Mouse (Mus musculus) neural tube, embryonic 11.5 days (tissue): ENCODE results near the gene Gm10097. TPM values are rescaled to one million over a fixed set of nuclear protein-coding genes. Genes with fewer than 3 reads are reported as not detected.

ENCODE experiments used
- ATAC-seq: fragments of 200-750 bp; cut with Nextera tagmentation; 2 replicates; pipeline ENCODE4 v1.8.0; 2017; ENCODE audit warnings: moderate number of reproducible peaks, mild to moderate bottlenecking, moderate TSS enrichment, moderate library complexity; ENCODE audit not compliant: insufficient read depth, low FRiP score, low TSS enrichment
- DNase-seq: peaks from one replicate; pipeline ENCODE4 v3.0.0-alpha.2; 2015; ENCODE audit warnings: low spot score
- H3K27ac ChIP-seq: fragments of 300-500 bp; sonication (generic); 2 replicates; pipeline ENCODE4 v1.5.1; 2014; ENCODE audit warnings: low read depth, mild to moderate bottlenecking, low read length
- H3K27me3 ChIP-seq: fragments of 300-500 bp; sonication (generic); 2 replicates; pipeline ENCODE4 v1.6.1; 2014; ENCODE audit warnings: mild to moderate bottlenecking, low read length, mixed read lengths; ENCODE audit not compliant: control insufficient read depth, insufficient read depth
- H3K36me3 ChIP-seq: fragments of 300-500 bp; sonication (generic); 2 replicates; pipeline ENCODE4 v1.6.1; 2014; ENCODE audit warnings: mild to moderate bottlenecking, low read length, moderate library complexity, mixed read lengths; ENCODE audit not compliant: control insufficient read depth, insufficient read depth
- H3K4me1 ChIP-seq: fragments of 300-500 bp; sonication (generic); 2 replicates; pipeline ENCODE4 v1.6.1; 2014; ENCODE audit warnings: low read length, mixed read lengths; ENCODE audit not compliant: control insufficient read depth, insufficient read depth
- H3K4me2 ChIP-seq: fragments of 300-500 bp; sonication (generic); 2 replicates; pipeline ENCODE4 v1.6.1; 2014; ENCODE audit warnings: low read depth, mild to moderate bottlenecking, moderate library complexity
- H3K4me3 ChIP-seq: fragments of 300-500 bp; sonication (generic); 2 replicates; pipeline ENCODE4 v1.5.1; 2014; ENCODE audit warnings: low read depth, low read length
- H3K9ac ChIP-seq: fragments of 300-500 bp; sonication (generic); 2 replicates; pipeline ENCODE4 v1.6.1; 2014; ENCODE audit warnings: mild to moderate bottlenecking, low read length
- H3K9me3 ChIP-seq: fragments of 300-500 bp; sonication (generic); 2 replicates; pipeline ENCODE4 v1.6.1; 2016; ENCODE audit warnings: low read length; ENCODE audit not compliant: control insufficient read depth
- WGBS: fragments of 180-500 bp; shearing (Covaris S2); extraction: QIAGEN DNeasy Blood & Tissue Kit; methylation state at CpG from one replicate; pipeline ENCODE4 v1.1.7; 2014; 5-methylcytosine and 5-hydroxymethylcytosine counted together
- polyA plus RNA-seq: library from polyadenylated mRNA; unstranded; fragments of >200 nt; fragmentation: Nextera tagmentation; extraction: Ambion mirVana; gene quantifications from 2 replicates; pipeline ENCODE4 v1.2.1, GENCODE M21; 2014

The Gm10097 gene
- polyA plus RNA-seq, 1 experiment from 2014 or later, result not detected

GRCm38 (mm10) chr10:5070941-5071231 lies 1.9 kb downstream of the Gm10097 start:
- WGBS, result 70% methylated on average over 3 of the region's 3 CpGs
- Histone ChIP-seq H3K27me3 (no peaks in the 10 kb centered on the region), H3K36me3 (no peaks in the 10 kb centered on the region), H3K4me2 (no peak overlapping the region), H3K9me3 (no peaks in the 10 kb centered on the region), H3K27ac (no peak overlapping the region), H3K4me1 (no peaks in the 10 kb centered on the region), H3K4me3 (no peak overlapping the region), H3K9ac (no peak overlapping the region)
- no peak for DNase-seq
- ATAC-seq, result no peak

- WGBS, result 83% methylated on average over 8 of the region's 8 CpGs
- Histone ChIP-seq H3K4me3 (no peak overlapping the region), H3K27ac (no peak overlapping the region), H3K27me3 (no peaks in the 10 kb centered on the region), H3K4me1 (no peaks in the 10 kb centered on the region), H3K9me3 (no peaks in the 10 kb centered on the region), H3K9ac (no peak overlapping the region), H3K4me2 (no peak overlapping the region), H3K36me3 (no peaks in the 10 kb centered on the region)
- DNase-seq (no peak), ATAC-seq (no peak)
Measured at GRCm38 (mm10) chr10:5072054-5072453, 3.1 kb downstream of the Gm10097 start.

- Histone ChIP-seq H3K4me1 (no peaks in the 10 kb centered on the region), H3K9me3 (no peaks in the 10 kb centered on the region), H3K4me3 (no peak overlapping the region), H3K9ac (no peak overlapping the region), H3K27me3 (no peaks in the 10 kb centered on the region), H3K27ac (no peak overlapping the region), H3K4me2 (no peak overlapping the region), H3K36me3 (no peaks in the 10 kb centered on the region)
- ATAC-seq (no peak), DNase-seq (no peak)
- 93% methylated on average over 7 of the region's 7 CpGs for WGBS
Measured at GRCm38 (mm10) chr10:5075724-5076123, 6.7 kb downstream of the Gm10097 start.

GRCm38 (mm10) chr10:5079945-5080468 lies 11.0 kb downstream of the Gm10097 start:
- no peak for ATAC-seq
- H3K4me2 ChIP-seq, result no peak overlapping the region
- no peaks in the 10 kb centered on the region for H3K9me3 ChIP-seq
- no peak overlapping the region for H3K9ac ChIP-seq
- H3K4me1 ChIP-seq, result no peaks in the 10 kb centered on the region
- H3K27me3 ChIP-seq, result no peaks in the 10 kb centered on the region
- DNase-seq, result no peak
- H3K4me3 ChIP-seq, result no peak overlapping the region
- H3K36me3 ChIP-seq, result no peaks in the 10 kb centered on the region
- H3K27ac ChIP-seq, result no peak overlapping the region
- 82% methylated on average over 9 of the region's 9 CpGs for WGBS

- Histone ChIP-seq H3K27ac (no peak overlapping the region), H3K4me3 (no peak overlapping the region), H3K4me2 (no peak overlapping the region), H3K9me3 (no peaks in the 10 kb centered on the region), H3K27me3 (no peaks in the 10 kb centered on the region), H3K9ac (no peak overlapping the region), H3K4me1 (no peaks in the 10 kb centered on the region), H3K36me3 (no peaks in the 10 kb centered on the region)
- ATAC-seq (no peak), DNase-seq (no peak)
- 82% methylated on average over 6 of the region's 6 CpGs for WGBS
Measured at GRCm38 (mm10) chr10:5083716-5084115, 14.7 kb downstream of the Gm10097 start.

DNA sequence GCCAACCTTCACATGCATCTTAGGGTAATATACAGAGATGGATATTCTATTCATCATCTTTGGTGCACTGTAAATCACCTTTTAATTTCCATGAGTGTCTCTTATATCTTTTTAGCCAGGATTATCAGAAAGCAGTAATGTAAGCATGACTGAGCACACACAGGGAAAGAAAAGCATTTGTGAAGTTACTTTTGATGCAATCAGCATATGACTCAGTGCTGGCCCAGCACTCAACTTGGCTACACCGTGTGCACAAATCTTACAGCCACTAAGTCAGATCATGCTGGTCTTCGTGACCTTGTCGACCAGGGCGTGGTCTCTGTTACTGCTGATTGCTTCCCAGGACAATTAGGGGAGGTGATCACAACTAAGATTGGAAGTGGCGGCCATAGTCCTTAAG lies 16.8 kb downstream of the Gm10097 start:
- Histone ChIP-seq H3K4me1 (no peaks in the 10 kb centered on the region), H3K9me3 (no peaks in the 10 kb centered on the region), H3K4me3 (no peak overlapping the region), H3K9ac (no peak overlapping the region), H3K36me3 (no peaks in the 10 kb centered on the region), H3K27ac (no peak overlapping the region), H3K4me2 (no peak overlapping the region), H3K27me3 (no peaks in the 10 kb centered on the region)
- ATAC-seq, result no peak
- 90% methylated on average over 5 of the region's 5 CpGs for WGBS
- no peak for DNase-seq

GRCm38 (mm10) chr10:5086329-5086728 lies 17.3 kb downstream of the Gm10097 start:
- H3K4me2 ChIP-seq, result no peak overlapping the region
- no peak for ATAC-seq
- H3K27me3 ChIP-seq, result no peaks in the 10 kb centered on the region

GRCm38 (mm10) chr10:5087336-5087735 lies 18.3 kb downstream of the Gm10097 start:
- no peaks in the 10 kb centered on the region for H3K27me3 ChIP-seq
- ATAC-seq (no peak), DNase-seq (no peak)
- H3K27ac ChIP-seq, result no peak overlapping the region
- no peak overlapping the region for H3K4me2 ChIP-seq
- H3K9ac ChIP-seq, result no peak overlapping the region
- no peaks in the 10 kb centered on the region for H3K36me3 ChIP-seq
- no peaks in the 10 kb centered on the region for H3K9me3 ChIP-seq
- no peaks in the 10 kb centered on the region for H3K4me1 ChIP-seq
- no peak overlapping the region for H3K4me3 ChIP-seq
- 77% methylated on average over 7 of the region's 7 CpGs for WGBS

More at GRCm38 (mm10) chr10:5086329-5086728, 17.3 kb downstream of the Gm10097 start:
- no peak overlapping the region for H3K9ac ChIP-seq
- no peaks in the 10 kb centered on the region for H3K36me3 ChIP-seq
- H3K4me1 ChIP-seq, result no peaks in the 10 kb centered on the region
- H3K9me3 ChIP-seq, result no peaks in the 10 kb centered on the region
- WGBS, result 82% methylated on average over 6 of the region's 6 CpGs
- DNase-seq, result no peak
- no peak overlapping the region for H3K4me3 ChIP-seq
- H3K27ac ChIP-seq, result no peak overlapping the region

GRCm38 (mm10) chr10:5089133-5089532 lies 20.1 kb downstream of the Gm10097 start:
- 85% methylated on average over 4 of the region's 4 CpGs for WGBS
- Histone ChIP-seq H3K36me3 (no peaks in the 10 kb centered on the region), H3K4me2 (no peak overlapping the region), H3K4me3 (no peak overlapping the region), H3K9ac (no peak overlapping the region), H3K4me1 (no peaks in the 10 kb centered on the region), H3K27ac (no peak overlapping the region), H3K27me3 (no peaks in the 10 kb centered on the region), H3K9me3 (no peaks in the 10 kb centered on the region)
- DNase-seq (no peak), ATAC-seq (no peak)
